Mouse (Mus musculus) kidney, adult 2 months (tissue): ENCODE results near the gene Plekhm3. TPM values are rescaled to one million over a fixed set of nuclear protein-coding genes. Genes with fewer than 3 reads are reported as not detected.
"Not testable (repeated sequence)": the region's sequence is repeated elsewhere in the genome, so short reads cannot be mapped to it uniquely, and the experiment has no call there.

Experiments used
- DNase-seq: peaks from one replicate; pipeline ENCODE4 v3.0.0; 2021
- H3K27ac ChIP-seq: fragments of 200-500 bp; 2 replicates; pipeline ENCODE4 v1.5.1; 2012; ENCODE audit warnings: low read depth, low read length, control low read depth, inconsistent platforms; ENCODE audit not compliant: insufficient read depth
- H3K27me3 ChIP-seq: fragments of 200-500 bp; replicated peaks from 2 replicates; pipeline ENCODE4 v1.6.1; 2012; ENCODE audit warnings: mild to moderate bottlenecking, moderate library complexity, low read length, inconsistent platforms; ENCODE audit not compliant: control insufficient read depth, insufficient read depth
- H3K36me3 ChIP-seq: fragments of 200-500 bp; 2 replicates; pipeline ENCODE4 v1.6.1; 2012; ENCODE audit warnings: mild to moderate bottlenecking, moderate library complexity, low read length, inconsistent platforms; ENCODE audit not compliant: control insufficient read depth, insufficient read depth
- H3K4me1 ChIP-seq: fragments of 200-500 bp; 2 replicates; pipeline ENCODE4 v1.6.1; 2011; ENCODE audit warnings: low read length; ENCODE audit not compliant: control insufficient read depth, insufficient read depth
- H3K4me3 ChIP-seq: fragments of 200-500 bp; 2 replicates; pipeline ENCODE4 v1.5.1; 2011; ENCODE audit warnings: mild to moderate bottlenecking, low read depth, low read length, control low read depth; ENCODE audit not compliant: insufficient read depth
- CTCF ChIP-seq: fragments of 200-500 bp; conservative IDR thresholded peaks from 2 replicates; pipeline ENCODE4 v1.5.1; 2011; ENCODE audit warnings: low read depth, mild to moderate bottlenecking, control low read depth, low read length, moderate library complexity, mixed read lengths; ENCODE audit not compliant: insufficient read depth, insufficient read length
- POLR2A ChIP-seq: fragments of 200-500 bp; IDR thresholded peaks from one replicate; pipeline ENCODE4 v1.6.1; 2011; ENCODE audit warnings: low read depth, low read length, control low read depth
- WGBS: fragments of 180-500 bp; shearing (Covaris S2); methylation state at CpG from one replicate; pipeline ENCODE4 v1.1.7; 2018; 5-methylcytosine and 5-hydroxymethylcytosine counted together
- polyA plus RNA-seq: library from polyadenylated mRNA; depleted of rRNA; stranded (reverse); fragments of >200 nt; gene quantifications from 2 replicates; pipeline ENCODE4 v1.2.3, GENCODE M21; 2012

Gene Plekhm3
- polyA plus RNA-seq, 1 experiment, result 3.3 TPM

- no peak for TF ChIP-seq POLR2A
- TF ChIP-seq CTCF, result no peak
- Histone ChIP-seq H3K27ac (no peak overlapping the region), H3K4me1 (no peaks in the 10 kb centered on the region), H3K4me3 (no peak overlapping the region), H3K36me3 (no peaks in the 10 kb centered on the region), H3K27me3 (no peaks in the 10 kb centered on the region; the same call in 1 of the 2 replicates)
- 70% methylated on average over 7 of the region's 7 CpGs for WGBS
- DNase-seq, result no peak
Observed at GRCm38 (mm10) chr1:64978321-64978799, 21.7 kb upstream of the Plekhm3 start.

GRCm38 (mm10) chr1:64975346-64975745, 18.7 kb upstream of the Plekhm3 start:
- 57% methylated on average over 7 of the region's 7 CpGs for WGBS
- TF ChIP-seq POLR2A (no peak), CTCF (no peak)

GRCm38 (mm10) chr1:64970685-64971084, 14.1 kb upstream of the Plekhm3 start:
- 65% methylated on average over 5 of the region's 5 CpGs for WGBS
- TF ChIP-seq POLR2A (no peak), CTCF (no peak)
- DNase-seq, result peak; percentile 24
- Histone ChIP-seq H3K4me1 (no peaks in the 10 kb centered on the region), H3K4me3 (no peak overlapping the region), H3K36me3 (no peaks in the 10 kb centered on the region), H3K27ac (no peak overlapping the region), H3K27me3 (no peaks in the 10 kb centered on the region)

More at GRCm38 (mm10) chr1:64975346-64975745, 18.7 kb upstream of the Plekhm3 start:
- Histone ChIP-seq H3K27me3 (no peaks in the 10 kb centered on the region), H3K4me3 (no peak overlapping the region), H3K27ac (no peak overlapping the region), H3K36me3 (no peaks in the 10 kb centered on the region), H3K4me1 (no peaks in the 10 kb centered on the region)
- DNase-seq, result no peak

GRCm38 (mm10) chr1:64957021-64957489, 431 bp upstream of the Plekhm3 start:
- Histone ChIP-seq H3K27ac (no peak overlapping the region), H3K27me3 (no peaks in the 10 kb centered on the region), H3K36me3 (no peaks in the 10 kb centered on the region), H3K4me1 (no peaks in the 10 kb centered on the region), H3K4me3 (peak overlapping the region; percentile 82)
- DNase-seq, result peak; percentile 23
- TF ChIP-seq CTCF, result no peak
- no peak for TF ChIP-seq POLR2A
- WGBS, result 39% methylated on average over 8 of the region's 8 CpGs

GRCm38 (mm10) chr1:64954786-64955185, 1.8 kb downstream of the Plekhm3 start:
- not testable (repeated sequence) for H3K36me3 ChIP-seq, H3K4me1 ChIP-seq, H3K4me3 ChIP-seq, H3K27ac ChIP-seq, H3K27me3 ChIP-seq, DNase-seq
- WGBS, result 88% methylated on average over 7 of the region's 7 CpGs

GRCm38 (mm10) chr1:64950271-64950670, 6.4 kb downstream of the Plekhm3 start:
- no peak for TF ChIP-seq CTCF
- TF ChIP-seq POLR2A, result no peak
- DNase-seq, result no peak
- 86% methylated on average over 3 of the region's 3 CpGs for WGBS
- Histone ChIP-seq H3K4me1 (no peaks in the 10 kb centered on the region), H3K27me3 (no peaks in the 10 kb centered on the region), H3K27ac (no peak overlapping the region), H3K4me3 (no peak overlapping the region), H3K36me3 (no peaks in the 10 kb centered on the region)

- no peaks in the 10 kb centered on the region for H3K4me1 ChIP-seq
- 80% methylated on average over 8 of the region's 8 CpGs for WGBS
- TF ChIP-seq CTCF (no peak), POLR2A (no peak)
- H3K36me3 ChIP-seq, result no peaks in the 10 kb centered on the region
- H3K27me3 ChIP-seq, result no peaks in the 10 kb centered on the region
- H3K27ac ChIP-seq, result no peak overlapping the region
- no peak for DNase-seq
- no peak overlapping the region for H3K4me3 ChIP-seq
Observed at GRCm38 (mm10) chr1:64949377-64949776, 7.2 kb downstream of the Plekhm3 start.
